Mouse (Mus musculus) C3H10T1/2 (cell line): Measurements from ENCODE around the gene Olfr1174-ps. TPM values are rescaled to one million over a fixed set of nuclear protein-coding genes. Genes with fewer than 3 reads are reported as not detected.

ENCODE experiments used
- polyA plus RNA-seq, 2 experiments: library from polyadenylated mRNA; unstranded; fragments of >200 nt; fragmentation: generic; extraction: Trizol; gene quantifications; one replicate each; pipeline ENCODE4 v1.2.1; 2012; ENCODE audit warnings: missing spikeins in 2 of 2

Olfr1174-ps gene
- polyA plus RNA-seq: not detected

DNA sequence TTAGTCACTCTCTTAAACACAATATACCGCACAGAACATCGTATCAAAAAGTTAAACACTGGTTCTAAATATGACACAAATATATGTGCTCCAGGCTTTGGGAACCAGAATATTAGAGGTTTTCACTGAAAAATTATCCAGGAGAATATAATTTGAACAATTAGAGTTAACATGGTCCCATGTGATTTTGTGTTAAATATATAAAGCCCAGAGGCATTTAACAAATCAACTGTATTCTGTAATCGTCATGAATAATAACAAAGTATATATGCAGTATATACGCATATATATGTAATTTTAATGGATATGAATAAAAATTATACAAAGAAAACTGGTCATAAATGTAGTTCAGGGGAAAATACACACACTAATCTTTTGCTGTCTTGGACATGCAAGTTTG is at the start of gene Olfr1174-ps:
Gene Olfr1174-ps (minus strand): TSS at position 101 of the 400 bp plus-strand sequence.

DNA sequence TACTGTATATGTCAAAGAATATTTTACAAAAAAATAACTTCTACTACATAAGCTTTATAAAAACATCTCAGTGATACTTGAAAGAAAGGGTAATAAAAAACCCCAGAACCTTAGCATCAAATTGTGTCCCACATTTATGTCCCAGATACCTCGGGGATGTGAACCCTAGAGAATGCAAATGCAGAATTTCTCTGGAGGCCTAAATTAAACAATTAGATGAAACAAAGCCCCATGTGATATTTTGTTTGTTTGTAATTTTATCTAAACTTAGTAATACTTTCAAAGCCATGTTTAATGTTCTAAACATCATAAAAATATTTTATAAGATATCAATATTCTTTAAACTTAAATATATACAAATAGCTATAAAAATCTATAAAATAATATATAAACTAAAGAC is 31.5 kb upstream of the Olfr1174-ps start, which contains the start of gene Olfr1177-ps:
Gene Olfr1177-ps (minus strand): TSS at position 101 of the 400 bp plus-strand sequence.

DNA sequence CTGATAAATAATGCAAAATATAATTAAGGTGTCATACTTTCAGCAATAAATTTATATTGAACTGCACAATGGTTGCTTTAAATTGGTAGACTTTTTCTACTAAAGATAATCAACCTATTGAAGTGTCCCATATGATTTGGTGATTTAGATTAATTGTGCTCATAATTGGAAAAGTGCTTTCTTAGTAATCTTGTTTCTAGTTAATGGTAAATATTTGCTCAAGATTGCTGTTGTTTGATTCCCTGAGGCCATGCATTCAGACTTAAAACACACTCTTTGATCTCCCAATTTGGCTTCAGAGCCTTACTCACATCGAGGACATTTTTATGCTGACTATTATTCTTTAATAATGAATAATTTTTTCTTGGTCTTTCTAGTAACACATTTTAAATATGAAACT is 21.5 kb upstream of the Olfr1174-ps start, which contains the start of gene Olfr1176:
Gene Olfr1176 (plus strand): TSS at position 301 of the 400 bp plus-strand sequence.

DNA sequence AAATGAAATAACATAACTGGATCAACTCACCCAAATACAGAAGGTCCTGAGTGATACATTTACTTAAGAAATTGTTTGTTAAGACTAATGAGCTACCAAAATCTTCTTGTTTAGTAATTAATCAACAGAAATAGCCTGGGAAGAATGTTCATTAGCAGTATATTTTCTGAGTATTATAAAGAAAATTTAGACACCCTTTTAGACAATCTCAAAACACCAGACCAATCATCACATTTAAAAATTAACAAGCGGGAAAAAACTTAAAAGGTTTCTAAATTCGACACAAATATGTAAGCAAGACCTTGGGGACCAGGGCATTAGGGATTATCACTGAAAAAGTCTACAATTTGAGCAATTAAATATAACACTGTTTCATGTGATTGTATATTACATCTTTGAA is 12.2 kb upstream of the Olfr1174-ps start, which contains the start of gene Olfr1175-ps:
Gene Olfr1175-ps (minus strand): TSS at position 101 of the 400 bp plus-strand sequence.

DNA sequence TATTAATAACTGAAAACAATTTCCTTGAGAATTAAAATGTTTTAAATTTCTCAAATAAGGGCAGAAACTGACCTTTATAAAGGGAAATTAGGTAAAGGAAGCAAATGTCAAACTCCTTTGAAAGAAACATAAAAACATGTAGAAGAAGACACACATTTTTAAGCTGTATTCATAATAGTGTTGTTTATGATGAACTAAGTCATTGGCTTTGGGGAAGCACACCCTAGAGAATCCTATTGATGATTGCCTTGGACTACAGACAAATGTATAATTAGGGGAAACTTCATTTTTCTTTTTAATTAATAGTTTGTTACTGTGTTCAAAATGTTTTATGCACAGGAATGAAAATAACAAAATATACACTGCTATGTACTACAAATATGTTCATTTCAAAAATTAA is 35.2 kb downstream of the Olfr1174-ps start, which contains the start of gene Olfr1173:
Gene Olfr1173 (minus strand): TSS at position 101 of the 400 bp plus-strand sequence.

Other genes starting within 250 kb of the Olfr1174-ps start
- not detected for gene Olfr1163, start 243.3 kb downstream of the Olfr1174-ps start, polyA plus RNA-seq
- not detected for gene Olfr1164, start 221.2 kb downstream of the Olfr1174-ps start, polyA plus RNA-seq
- gene Olfr1166, start 186.9 kb downstream of the Olfr1174-ps start, polyA plus RNA-seq: not detected
- not detected for gene Olfr1167, start 159.9 kb downstream of the Olfr1174-ps start, polyA plus RNA-seq
- gene Olfr1168, start 133.3 kb downstream of the Olfr1174-ps start, polyA plus RNA-seq: not detected
- gene Olfr1170, start 86.8 kb downstream of the Olfr1174-ps start, polyA plus RNA-seq: not detected
- gene Olfr1173, start 35.3 kb downstream of the Olfr1174-ps start, polyA plus RNA-seq: not detected
- gene Olfr1175-ps, start 12.1 kb upstream of the Olfr1174-ps start, polyA plus RNA-seq: not detected
- not detected for gene Olfr1176, start 21.6 kb upstream of the Olfr1174-ps start, polyA plus RNA-seq
- gene Olfr1177-ps, start 31.4 kb upstream of the Olfr1174-ps start, polyA plus RNA-seq: not detected
- gene Olfr1178, start 71.9 kb upstream of the Olfr1174-ps start, polyA plus RNA-seq: not detected
- gene Olfr1179, start 91.3 kb upstream of the Olfr1174-ps start, polyA plus RNA-seq: not detected
- not detected for gene Olfr1180, start 104.0 kb upstream of the Olfr1174-ps start, polyA plus RNA-seq
- not detected for gene Olfr1181, start 111.0 kb upstream of the Olfr1174-ps start, polyA plus RNA-seq
- not detected for gene Gm13757, start 134.0 kb upstream of the Olfr1174-ps start, polyA plus RNA-seq
- not detected for gene Olfr1183, start 139.7 kb upstream of the Olfr1174-ps start, polyA plus RNA-seq
- gene Olfr1184, start 168.5 kb upstream of the Olfr1174-ps start, polyA plus RNA-seq: not detected
- gene Olfr1185-ps1, start 178.2 kb upstream of the Olfr1174-ps start, polyA plus RNA-seq: not detected
- not detected for gene Olfr1186, start 203.4 kb upstream of the Olfr1174-ps start, polyA plus RNA-seq
- not detected for gene Olfr1188, start 241.8 kb upstream of the Olfr1174-ps start, polyA plus RNA-seq